Mouse (Mus musculus) embryo, embryonic 9.5 days (tissue): ENCODE results near the gene Mrgprh.

Source experiments
- DNase-seq: peaks from one replicate; pipeline ENCODE4 v3.0.0-alpha.2; 2017; ENCODE audit errors: extremely low spot score

The Mrgprh gene

GRCm38 (mm10) chr17:12916588-12917380 is 41.0 kb downstream of the Mrgprh start:
- DNase-seq: no peak

GRCm38 (mm10) chr17:12921073-12921472 is 45.2 kb downstream of the Mrgprh start:
- DNase-seq: no peak

- DNase-seq: no peak
Observed at GRCm38 (mm10) chr17:12925001-12925400, 49.2 kb downstream of the Mrgprh start.

- DNase-seq: no peak
Observed at GRCm38 (mm10) chr17:12925703-12926180, 49.9 kb downstream of the Mrgprh start.
